Mouse (Mus musculus) bone marrow macrophage, adult 2 months (primary cell): ENCODE measurements around the gene Rcc1l. TPM values are rescaled to one million over a fixed set of nuclear protein-coding genes. Genes with fewer than 3 reads are reported as not detected.

Source experiments
- H3K27ac ChIP-seq: 2 replicates; pipeline ENCODE4 v1.5.1; 2012; ENCODE audit warnings: low read depth, low read length; ENCODE audit not compliant: insufficient read depth
- H3K4me1 ChIP-seq: 2 replicates; pipeline ENCODE4 v1.6.1; 2012; ENCODE audit warnings: low read length; ENCODE audit not compliant: control insufficient read depth, insufficient read depth
- H3K4me3 ChIP-seq: 2 replicates; pipeline ENCODE4 v1.5.1; 2012; ENCODE audit warnings: mild to moderate bottlenecking, low read length, moderate library complexity; ENCODE audit not compliant: insufficient read depth
- CTCF ChIP-seq: IDR thresholded peaks from 2 replicates; pipeline ENCODE4 v1.5.1; 2012; ENCODE audit warnings: low read depth, mild to moderate bottlenecking, low read length, moderate library complexity
- POLR2A ChIP-seq: IDR thresholded peaks from 2 replicates; pipeline ENCODE4 v1.6.1; 2012; ENCODE audit warnings: mild to moderate bottlenecking, low read depth, low read length, borderline replicate concordance
- polyA plus RNA-seq: library from polyadenylated mRNA; stranded (reverse); fragments of >200 nt; gene quantifications from 2 replicates; pipeline ENCODE4 v1.2.4, GENCODE M21; 2012; ENCODE audit not compliant: missing spikeins, insufficient read depth, insufficient read length

Gene Rcc1l
- polyA plus RNA-seq, 1 experiment: 4.9 TPM

- H3K4me3 ChIP-seq: no peak overlapping the region
- H3K4me1 ChIP-seq: peaks cover 6% of the 10 kb centered on the region
- TF ChIP-seq POLR2A (no peak), CTCF (no peak)
- no peak overlapping the region for H3K27ac ChIP-seq
Observed at GRCm38 (mm10) chr5:134188571-134188970, 12.0 kb upstream of the Rcc1l start.

- peak; percentile 98 for TF ChIP-seq CTCF
- TF ChIP-seq POLR2A: no peak
- H3K4me3 ChIP-seq: no peak overlapping the region
- H3K27ac ChIP-seq: no peak overlapping the region
- peaks cover 10% of the 10 kb centered on the region for H3K4me1 ChIP-seq
Observed at GRCm38 (mm10) chr5:134186961-134187731, 10.6 kb upstream of the Rcc1l start.

GRCm38 (mm10) chr5:134186059-134186458 lies 9.5 kb upstream of the Rcc1l start:
- no peak overlapping the region for H3K4me3 ChIP-seq
- peaks cover 14% of the 10 kb centered on the region for H3K4me1 ChIP-seq
- TF ChIP-seq CTCF (no peak), POLR2A (no peak)
- no peak overlapping the region for H3K27ac ChIP-seq

DNA sequence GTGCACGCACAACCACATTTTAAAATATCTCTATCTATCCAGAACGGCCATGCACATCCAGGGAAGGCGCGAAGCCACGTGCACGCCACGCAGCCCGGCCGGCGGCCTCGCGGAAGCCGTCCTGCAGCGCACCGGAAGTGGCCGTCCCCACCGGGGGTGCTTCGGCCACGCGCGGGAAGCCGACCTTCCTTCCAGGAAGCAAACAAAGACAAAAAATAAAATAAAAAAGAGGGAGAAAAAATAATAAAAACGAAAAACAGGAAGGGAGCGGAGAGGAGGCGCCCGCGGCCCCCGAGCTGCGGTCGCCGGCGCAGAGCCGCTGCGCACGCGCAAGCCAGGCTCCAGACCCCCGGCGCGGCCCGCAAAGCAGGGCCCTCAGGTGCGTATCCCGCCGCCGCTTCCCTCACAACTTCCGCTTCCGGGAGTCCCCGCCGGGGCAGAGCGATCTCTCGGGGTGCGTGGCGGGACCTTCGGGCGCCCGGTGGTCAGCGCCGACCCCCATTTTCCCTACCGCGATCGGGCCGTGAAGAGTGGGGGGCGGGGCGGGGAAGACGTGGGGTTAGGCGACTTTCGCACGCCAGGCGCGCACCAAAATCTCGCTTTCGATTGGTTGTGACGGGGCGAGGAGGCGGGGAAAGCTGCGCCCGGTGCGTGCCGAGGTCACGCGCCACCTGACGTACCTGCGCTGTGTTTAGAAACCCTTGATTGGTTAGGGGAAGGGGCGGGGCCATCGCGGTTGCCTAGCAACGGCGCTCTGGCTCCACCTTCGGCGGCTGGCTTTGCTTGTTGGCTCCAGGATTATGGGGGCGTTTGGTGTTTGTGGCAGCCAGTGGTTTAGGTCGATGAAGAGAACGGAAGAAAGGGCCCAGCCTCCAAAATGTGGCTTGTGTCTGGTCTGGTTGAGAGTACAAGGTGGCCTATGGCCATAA lies 7.6 kb upstream of the Rcc1l start, which contains the start of gene Gtf2ird2:
Gtf2ird2 (plus strand) TSS at position 140 of the 929 bp plus-strand sequence.
- no peak for TF ChIP-seq POLR2A
- no peak for TF ChIP-seq CTCF
- Histone ChIP-seq H3K4me3 (peak within 1 kb of the TSS; percentile 78), H3K27ac (peak within 1 kb of the TSS; percentile 90), H3K4me1 (peaks cover 14% of the 10 kb centered on the region)

DNA sequence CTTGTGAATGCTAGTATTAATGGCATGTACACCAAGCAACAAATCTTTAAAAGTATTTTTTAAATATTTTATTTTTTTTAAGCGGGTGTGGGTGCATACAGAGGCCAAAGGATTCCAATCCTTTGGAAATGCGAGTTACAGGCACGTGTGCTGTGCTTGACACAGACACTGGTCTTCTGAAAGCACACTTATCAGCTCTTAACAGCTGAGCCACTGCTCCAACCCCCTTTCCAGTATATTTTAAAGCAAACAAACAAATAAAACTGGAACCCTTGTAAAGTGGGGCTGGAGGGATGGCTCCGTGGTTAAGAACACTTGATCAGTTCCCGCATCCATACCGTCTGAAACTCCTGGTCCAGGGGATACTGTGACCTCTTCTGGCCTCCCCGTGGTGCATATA lies 6.6 kb upstream of the Rcc1l start:
- Histone ChIP-seq H3K27ac (peak overlapping the region; percentile 90), H3K4me3 (peak overlapping the region; percentile 78), H3K4me1 (peaks cover 14% of the 10 kb centered on the region)
- no peak for TF ChIP-seq POLR2A
- no peak for TF ChIP-seq CTCF

DNA sequence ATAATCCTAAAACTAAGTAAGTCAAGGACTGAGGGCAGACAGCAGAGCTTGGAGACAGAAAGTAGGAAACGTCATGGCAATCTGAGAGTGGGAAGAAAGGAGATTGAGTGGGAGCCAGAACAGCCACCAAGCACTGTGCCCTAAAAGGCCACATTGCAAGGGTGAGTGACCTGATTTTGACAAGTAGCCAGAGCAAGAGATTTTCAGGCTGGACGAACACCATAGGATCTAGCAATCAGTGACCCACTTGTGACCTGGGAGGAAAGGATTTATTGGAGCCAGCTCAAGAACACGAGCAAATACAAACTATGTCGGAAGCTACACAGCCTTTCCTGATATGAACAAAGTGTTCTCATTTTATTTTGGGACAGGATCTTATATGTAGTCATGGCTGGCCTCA lies 6.2 kb upstream of the Rcc1l start:
- Histone ChIP-seq H3K4me3 (peak overlapping the region; percentile 13; the same call in 1 of the 2 replicates), H3K27ac (peak overlapping the region; percentile 2), H3K4me1 (peaks cover 14% of the 10 kb centered on the region)
- TF ChIP-seq POLR2A (no peak), CTCF (no peak)

DNA sequence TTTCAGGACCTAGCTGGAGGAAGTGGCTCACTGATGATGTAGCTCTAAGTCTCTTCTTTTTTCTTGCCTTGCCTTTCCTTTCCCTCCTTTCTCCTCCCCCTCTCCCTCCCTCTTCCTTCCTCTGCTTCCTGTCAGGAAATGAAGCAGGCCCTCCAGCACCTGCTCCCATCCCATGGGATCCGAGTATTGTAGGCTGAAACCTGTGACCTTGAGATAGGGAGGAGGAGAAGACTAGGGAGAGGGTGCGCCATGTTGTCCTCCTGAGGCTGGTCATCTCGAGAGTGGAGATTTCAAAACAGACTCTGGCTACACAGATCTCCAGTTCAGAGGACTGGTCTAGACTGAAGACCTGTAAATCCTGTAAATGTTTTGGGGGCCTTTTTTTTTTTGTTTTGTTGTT lies 5.6 kb upstream of the Rcc1l start:
- Histone ChIP-seq H3K4me3 (no peak overlapping the region), H3K27ac (peak overlapping the region; percentile 30; the same call in 1 of the 2 replicates), H3K4me1 (peaks cover 14% of the 10 kb centered on the region)
- TF ChIP-seq CTCF (no peak), POLR2A (no peak)

DNA sequence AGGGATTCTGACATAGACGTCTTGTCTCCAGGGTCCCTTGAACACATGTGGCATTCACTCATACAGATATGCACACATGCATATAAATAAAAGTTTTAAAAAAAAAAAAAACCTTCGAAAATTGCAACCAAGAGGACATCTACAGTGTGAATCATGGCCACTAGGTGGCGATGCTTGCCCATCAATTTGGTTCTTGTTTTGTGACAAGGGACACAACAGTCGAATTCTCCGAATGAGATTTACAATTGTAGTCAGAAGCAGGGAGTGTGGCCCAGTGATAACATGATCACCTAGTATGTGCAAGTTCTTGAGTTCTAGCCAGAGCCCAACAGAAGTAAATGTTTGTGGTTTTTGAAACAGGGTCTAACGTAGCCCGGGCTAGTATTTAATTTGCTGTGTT lies 3.3 kb upstream of the Rcc1l start:
- TF ChIP-seq CTCF: no peak
- TF ChIP-seq POLR2A: no peak
- peaks cover 12% of the 10 kb centered on the region for H3K4me1 ChIP-seq
- no peak overlapping the region for H3K4me3 ChIP-seq
- H3K27ac ChIP-seq: no peak overlapping the region

DNA sequence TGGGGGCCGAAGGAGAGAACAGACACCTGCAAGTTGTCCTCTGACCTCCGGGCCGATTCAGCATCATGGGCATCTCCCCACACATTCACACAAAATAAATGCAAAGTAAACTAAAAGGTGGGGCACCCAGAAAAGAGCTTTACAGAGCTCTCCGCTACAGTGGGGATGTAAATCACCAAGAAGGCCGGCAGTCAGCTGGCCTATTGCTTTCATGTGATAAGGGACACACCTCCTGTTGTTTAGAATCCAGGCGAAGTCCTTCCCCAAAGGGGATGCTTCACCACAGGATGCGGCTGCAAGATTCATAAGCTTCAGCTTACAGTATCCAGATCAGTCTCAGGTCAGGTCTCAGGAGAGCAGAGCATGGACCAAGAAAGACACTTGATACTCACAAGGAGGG lies 2.0 kb upstream of the Rcc1l start:
- TF ChIP-seq CTCF (no peak), POLR2A (no peak)
- Histone ChIP-seq H3K4me1 (peaks cover 16% of the 10 kb centered on the region), H3K4me3 (no peak overlapping the region), H3K27ac (no peak overlapping the region)
